Mouse (Mus musculus) ovary, postnatal 14 days (tissue): Measurements from ENCODE around the gene Vps26a.

Experiments
- DNase-seq: peaks from one replicate; pipeline ENCODE4 v3.0.0; 2022; ENCODE audit warnings: low spot score

The Vps26a gene

GRCm38 (mm10) chr10:62418831-62419356, 67.7 kb downstream of the Vps26a start:
- no peak for DNase-seq

DNA sequence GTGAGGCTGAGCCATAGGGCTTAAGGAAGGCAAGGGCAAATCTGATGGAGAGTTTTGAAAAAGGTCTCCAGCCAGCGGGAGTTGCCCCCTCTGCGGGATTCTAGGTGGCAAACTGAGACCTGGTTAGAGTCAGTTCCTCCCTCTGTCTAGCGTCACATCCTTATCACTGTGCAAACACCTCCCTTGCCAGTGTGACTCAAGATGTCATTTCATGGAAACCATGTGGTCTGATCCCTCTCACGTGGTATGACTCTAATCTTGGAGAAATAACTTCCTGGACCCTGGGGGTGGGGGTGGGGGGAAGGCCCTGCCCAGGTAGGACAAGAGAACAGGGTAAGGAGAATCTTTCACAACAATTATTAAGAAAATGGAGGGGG, 73.0 kb downstream of the Vps26a start:
- no peak for DNase-seq

GRCm38 (mm10) chr10:62412906-62413605, 73.5 kb downstream of the Vps26a start:
- no peak for DNase-seq

DNA sequence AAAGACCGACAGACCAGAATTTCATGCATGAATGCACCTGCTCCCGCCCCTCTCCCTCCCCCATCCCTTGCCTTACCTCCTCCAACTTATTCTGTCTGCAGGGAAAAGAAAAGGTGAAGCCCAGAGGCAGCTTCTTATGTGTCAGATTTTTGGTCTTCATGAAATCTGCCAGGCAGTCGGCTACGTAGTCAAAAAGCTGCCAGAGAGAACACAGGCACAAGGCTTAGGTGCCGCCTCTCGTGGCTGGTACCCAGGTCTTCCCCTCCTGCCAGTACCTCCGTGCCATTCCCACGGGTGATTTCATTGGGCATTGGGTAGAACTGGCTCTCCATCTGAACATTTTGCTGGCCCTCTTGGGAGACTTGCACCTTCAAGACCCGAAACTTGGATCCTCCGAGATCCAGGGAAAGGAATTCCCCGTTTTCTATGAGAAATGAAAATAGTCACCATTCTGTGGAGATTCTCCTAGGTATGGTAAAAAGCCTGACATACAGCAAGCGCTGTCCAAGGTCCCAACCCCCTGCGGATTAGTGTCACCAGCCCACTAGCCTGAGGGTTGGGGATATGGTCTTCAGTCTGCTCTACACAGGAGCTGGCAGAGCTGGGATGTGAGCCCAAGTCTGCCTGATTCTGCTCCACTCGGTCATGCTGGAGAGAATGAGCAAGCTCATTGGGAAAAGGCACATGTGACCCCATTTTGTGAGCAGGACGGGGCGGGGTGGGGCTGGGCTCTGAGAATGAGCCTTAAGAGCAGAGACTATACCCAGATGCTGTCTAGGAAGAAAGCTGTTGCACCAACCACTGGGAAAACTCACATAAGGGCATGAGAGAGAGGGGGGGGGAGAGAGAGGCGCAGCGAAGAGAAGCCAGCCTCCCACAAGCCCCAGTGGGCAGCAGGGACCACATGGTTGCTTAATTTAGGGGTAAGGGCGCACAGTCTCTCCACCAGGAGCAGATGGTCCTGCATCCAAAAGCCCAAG, 74.9 kb downstream of the Vps26a start:
- no peak for DNase-seq

DNA sequence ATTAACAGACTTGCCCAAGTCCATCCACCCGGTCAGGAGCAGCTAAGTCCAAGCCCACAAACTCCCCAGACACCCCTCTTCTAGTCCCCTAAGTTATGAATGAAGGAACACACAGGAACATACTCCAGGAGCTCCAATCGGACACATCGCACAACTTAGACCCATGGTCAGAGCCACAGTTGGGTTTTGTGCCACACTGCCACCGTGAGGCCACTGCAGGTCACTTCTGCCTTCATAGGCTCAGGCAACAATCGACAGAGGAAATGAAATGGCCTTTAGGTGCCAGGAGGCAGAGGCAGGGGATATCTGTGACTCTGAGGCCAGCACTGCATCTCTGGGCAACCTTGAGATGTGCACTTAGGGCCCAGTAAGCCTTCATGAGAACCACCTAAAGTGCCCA, 75.7 kb downstream of the Vps26a start:
- DNase-seq = peak; percentile 46
